Mouse (Mus musculus) hindbrain, embryonic 10.5 days (tissue): ENCODE measurements around the gene Itih2. TPM values are rescaled to one million over a fixed set of nuclear protein-coding genes. Genes with fewer than 3 reads are reported as not detected.
A peak's percentile ranks its signal among the peaks of the same experiment; 100 is the strongest.

ENCODE experiments used
- DNase-seq: peaks from one replicate; pipeline ENCODE4 v3.0.0-alpha.2; 2017; ENCODE audit warnings: low spot score
- H3K27ac ChIP-seq: fragments of 300-500 bp; sonication (generic); 2 replicates; pipeline ENCODE4 v1.5.1; 2016; ENCODE audit warnings: mild to moderate bottlenecking, moderate library complexity
- H3K27me3 ChIP-seq: fragments of 300-500 bp; sonication (generic); 2 replicates; pipeline ENCODE4 v1.6.1; 2016; ENCODE audit warnings: mild to moderate bottlenecking; ENCODE audit not compliant: poor library complexity, insufficient read depth, severe bottlenecking
- H3K36me3 ChIP-seq: fragments of 300-500 bp; sonication (generic); 2 replicates; pipeline ENCODE4 v1.6.1; 2016; ENCODE audit warnings: mild to moderate bottlenecking, moderate library complexity
- H3K4me1 ChIP-seq: fragments of 300-500 bp; sonication (generic); replicated peaks from 2 replicates; pipeline ENCODE4 v1.6.1; 2016; ENCODE audit warnings: mild to moderate bottlenecking
- H3K4me3 ChIP-seq: fragments of 300-500 bp; sonication (generic); 2 replicates; pipeline ENCODE4 v1.5.1; 2016; ENCODE audit warnings: mild to moderate bottlenecking, moderate library complexity
- H3K9me3 ChIP-seq: fragments of 300-500 bp; sonication (generic); 2 replicates; pipeline ENCODE4 v1.6.1; 2016; ENCODE audit warnings: mild to moderate bottlenecking, moderate library complexity
- WGBS: fragments of 180-500 bp; shearing (Covaris S2); methylation state at CpG from one replicate; pipeline ENCODE4 v1.1.7; 2016; 5-methylcytosine and 5-hydroxymethylcytosine counted together
- polyA plus RNA-seq: library from polyadenylated mRNA; unstranded; fragments of >200 nt; fragmentation: Nextera tagmentation; extraction: Ambion mirVana; gene quantifications from 2 replicates; pipeline ENCODE4 v1.2.1, GENCODE M21; 2016

Gene Itih2
- polyA plus RNA-seq, result 0.10 and 0.22 TPM in 2 replicates

DNA sequence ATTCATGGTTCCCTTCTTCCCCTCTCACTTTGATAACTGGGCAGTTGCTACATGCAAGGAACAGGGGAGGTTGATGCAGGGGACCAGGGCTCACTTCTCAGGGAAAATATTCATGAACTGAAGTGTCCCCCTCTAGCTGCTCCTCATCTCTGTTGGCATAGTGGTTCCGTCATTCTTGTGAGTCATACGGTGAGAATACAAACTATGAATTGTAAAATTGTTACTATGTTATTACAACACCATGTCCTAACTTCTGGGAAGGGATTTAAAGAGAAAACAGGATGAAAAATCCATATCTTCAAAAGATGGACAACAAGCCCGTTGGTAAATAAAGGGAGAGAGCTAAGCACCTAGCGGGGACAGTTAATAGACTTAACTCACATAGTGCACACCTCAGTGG is at the start of gene Itih2:
Gene Itih2, minus strand, starts transcription at position 101 of the 400 bp plus-strand sequence.
- 96% methylated on average over 4 of the region's 4 CpGs for WGBS
- DNase-seq, result no peak
- no peak within 1 kb of the TSS for H3K4me3 ChIP-seq
- H3K27ac ChIP-seq, result no peak within 1 kb of the TSS
- no peaks in the 10 kb centered on the region for H3K36me3 ChIP-seq
- H3K27me3 ChIP-seq, result no peaks in the 10 kb centered on the region
- no peaks in the 10 kb centered on the region for H3K9me3 ChIP-seq
- H3K4me1 ChIP-seq, result no peaks in the 10 kb centered on the region

DNA sequence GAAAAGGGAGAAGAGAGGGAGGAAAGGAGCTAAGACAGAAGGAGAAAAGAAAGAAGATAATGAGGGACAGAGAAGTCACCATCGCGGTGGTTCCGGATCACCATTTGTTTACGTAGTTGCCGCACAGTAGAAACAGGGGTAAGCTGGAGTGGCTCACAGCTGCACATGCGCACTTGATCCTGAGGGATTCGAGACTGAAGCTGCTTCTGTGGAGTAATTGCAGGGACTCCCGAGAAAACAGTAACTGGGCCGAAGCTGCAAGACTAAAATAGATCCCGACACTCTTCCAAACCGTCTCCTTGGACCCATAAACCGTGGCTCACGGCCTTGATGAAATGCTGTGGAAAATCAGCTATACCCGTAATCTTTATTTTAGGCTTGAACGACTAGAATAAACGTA is 38.8 kb upstream of the Itih2 start:
- no peaks in the 10 kb centered on the region for H3K4me1 ChIP-seq
- no peak for DNase-seq
- no peaks in the 10 kb centered on the region for H3K36me3 ChIP-seq
- H3K9me3 ChIP-seq, result no peaks in the 10 kb centered on the region
- no peaks in the 10 kb centered on the region for H3K27me3 ChIP-seq
- H3K4me3 ChIP-seq, result no peak overlapping the region
- WGBS, result 93% methylated on average over 16 of the region's 16 CpGs
- no peak overlapping the region for H3K27ac ChIP-seq

DNA sequence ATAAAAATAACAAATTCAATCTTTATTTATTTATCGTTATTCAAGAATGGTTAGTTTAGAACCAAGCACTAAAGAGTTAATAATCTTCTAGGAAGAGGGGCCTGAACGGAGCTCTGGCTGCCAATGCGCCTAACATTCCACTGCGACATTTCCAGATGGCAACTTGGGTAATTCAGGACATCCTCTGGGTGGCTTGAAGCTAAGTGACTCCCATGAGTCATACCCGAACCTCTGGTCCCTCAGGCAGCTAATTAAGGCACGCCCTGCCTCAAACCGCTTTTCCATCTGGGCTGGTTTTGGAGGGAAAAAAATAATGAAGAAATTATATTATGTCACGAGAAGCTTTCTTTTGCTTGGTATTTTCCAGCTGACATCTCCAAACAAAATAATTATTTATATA is 36.8 kb upstream of the Itih2 start:
- 71% methylated on average over 8 of the region's 8 CpGs for WGBS
- H3K4me3 ChIP-seq, result no peak overlapping the region
- H3K9me3 ChIP-seq, result no peaks in the 10 kb centered on the region
- no peak overlapping the region for H3K27ac ChIP-seq
- no peaks in the 10 kb centered on the region for H3K27me3 ChIP-seq
- no peaks in the 10 kb centered on the region for H3K36me3 ChIP-seq
- no peaks in the 10 kb centered on the region for H3K4me1 ChIP-seq
- DNase-seq, result no peak

GRCm38 (mm10) chr2:10167283-10167682 is 36.1 kb upstream of the Itih2 start:
- DNase-seq, result no peak
- Histone ChIP-seq H3K9me3 (no peaks in the 10 kb centered on the region), H3K36me3 (no peaks in the 10 kb centered on the region), H3K4me3 (no peak overlapping the region), H3K4me1 (no peaks in the 10 kb centered on the region), H3K27me3 (no peaks in the 10 kb centered on the region), H3K27ac (no peak overlapping the region)
- WGBS, result 91% methylated on average over 11 of the region's 11 CpGs

DNA sequence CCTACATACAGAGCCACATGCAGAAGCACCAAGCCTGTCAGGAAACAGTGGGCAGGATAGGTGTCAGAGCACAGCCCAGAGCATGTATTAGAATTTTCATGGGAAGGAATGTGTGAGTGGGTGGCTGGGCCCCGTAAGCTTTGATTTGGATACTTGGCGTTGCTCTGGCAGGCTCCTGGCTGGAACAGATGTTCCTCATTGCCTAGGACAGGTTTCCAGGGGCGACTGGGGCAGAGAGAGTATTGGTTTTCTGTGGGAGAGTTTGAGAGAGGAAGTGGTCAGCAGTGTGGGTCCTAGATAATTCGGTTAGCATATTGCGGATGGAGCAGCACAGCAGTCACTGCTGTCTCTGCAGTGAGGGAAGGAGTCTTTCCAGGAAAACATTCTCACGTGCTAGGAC is 35.4 kb upstream of the Itih2 start:
- Histone ChIP-seq H3K4me1 (no peaks in the 10 kb centered on the region), H3K27ac (no peak overlapping the region), H3K27me3 (no peaks in the 10 kb centered on the region), H3K4me3 (no peak overlapping the region), H3K9me3 (no peaks in the 10 kb centered on the region), H3K36me3 (no peaks in the 10 kb centered on the region)
- 60% methylated on average over 6 of the region's 6 CpGs for WGBS
- peak; percentile 49 for DNase-seq

GRCm38 (mm10) chr2:10162011-10162410 is 30.8 kb upstream of the Itih2 start:
- Histone ChIP-seq H3K4me3 (no peak overlapping the region), H3K9me3 (no peaks in the 10 kb centered on the region), H3K4me1 (no peaks in the 10 kb centered on the region), H3K27ac (no peak overlapping the region), H3K36me3 (no peaks in the 10 kb centered on the region), H3K27me3 (no peaks in the 10 kb centered on the region)
- WGBS, result 93% methylated on average over 4 of the region's 4 CpGs
- DNase-seq, result no peak

GRCm38 (mm10) chr2:10157184-10157583 is 26.0 kb upstream of the Itih2 start:
- Histone ChIP-seq H3K4me3 (no peak overlapping the region), H3K27me3 (no peaks in the 10 kb centered on the region), H3K27ac (no peak overlapping the region), H3K9me3 (no peaks in the 10 kb centered on the region), H3K4me1 (peaks cover 18% of the 10 kb centered on the region), H3K36me3 (no peaks in the 10 kb centered on the region)
- no peak for DNase-seq
- WGBS, result 89% methylated on average over 10 of the region's 10 CpGs

DNA sequence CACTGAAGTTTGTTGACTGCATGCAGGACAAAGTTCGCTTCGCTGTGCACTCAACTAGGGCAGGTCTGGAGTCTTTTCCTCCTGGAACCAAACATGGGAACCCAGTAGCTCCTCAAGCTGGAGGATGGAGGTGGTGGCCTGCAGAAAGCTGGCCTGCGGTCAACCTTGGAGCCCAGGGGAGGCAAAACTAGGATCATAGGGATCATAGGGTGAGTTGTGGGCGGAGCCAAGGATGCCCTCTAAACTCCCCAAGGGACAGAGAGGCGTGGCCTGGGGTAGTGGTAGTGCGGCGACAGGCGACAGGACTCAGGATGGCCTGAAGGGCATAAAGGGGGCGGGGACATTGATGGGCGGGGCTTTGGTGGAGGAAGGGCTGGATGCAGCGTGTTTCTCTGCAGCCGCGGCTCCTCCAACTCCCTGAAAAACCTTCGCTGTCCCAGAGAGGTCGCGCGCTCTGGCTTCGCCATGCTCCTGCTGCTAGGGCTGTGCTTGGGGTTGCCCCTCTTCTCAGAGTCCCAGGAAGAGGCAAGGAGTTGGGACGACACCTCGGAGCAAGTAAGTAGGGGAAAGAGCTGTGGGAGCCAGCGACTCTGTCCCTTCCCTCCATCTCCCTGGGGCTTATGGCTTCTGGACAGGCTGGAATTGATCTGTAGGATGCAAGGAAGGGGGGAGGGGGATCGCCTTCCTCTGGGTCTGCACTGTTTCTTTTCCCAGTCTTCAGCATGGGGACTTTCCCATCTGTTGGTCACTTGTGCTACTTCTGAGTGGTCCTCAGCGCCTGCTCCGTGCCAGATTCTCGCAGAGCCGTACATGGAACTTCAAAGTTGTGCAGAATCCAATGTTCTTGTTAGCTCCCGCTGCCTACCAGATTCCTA is 22.2 kb upstream of the Itih2 start, which contains the start of gene Itih5:
Gene Itih5, plus strand, starts transcription at position 371 of the 875 bp plus-strand sequence.
- H3K27ac ChIP-seq, result peak within 1 kb of the TSS; percentile 83
- DNase-seq, result peak; percentile 79
- WGBS, result 6% methylated on average over 27 of the region's 27 CpGs
- no peaks in the 10 kb centered on the region for H3K36me3 ChIP-seq
- H3K4me3 ChIP-seq, result peak within 1 kb of the TSS; percentile 66
- peaks cover 18% of the 10 kb centered on the region for H3K4me1 ChIP-seq
- no peaks in the 10 kb centered on the region for H3K9me3 ChIP-seq
- H3K27me3 ChIP-seq, result no peaks in the 10 kb centered on the region

DNA sequence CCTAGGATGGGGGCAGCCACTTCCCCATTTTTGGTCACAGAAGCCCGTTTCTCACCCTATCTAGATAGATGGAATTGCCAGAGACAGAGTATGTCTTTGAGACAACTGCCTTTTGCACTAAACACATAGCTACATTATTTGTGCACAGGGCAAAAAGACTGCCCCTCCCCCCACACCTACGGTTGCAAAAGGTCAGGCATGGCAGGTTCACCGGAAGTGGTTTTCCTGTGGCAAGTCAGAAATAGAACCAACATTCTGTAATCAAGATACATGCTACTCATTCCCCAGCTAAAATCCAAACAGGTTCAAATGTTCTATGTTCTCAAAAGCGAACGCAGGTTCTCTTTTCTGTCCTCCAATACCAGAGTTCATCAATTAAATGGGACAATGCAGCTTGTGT is 21.4 kb upstream of the Itih2 start:
- Histone ChIP-seq H3K27ac (no peak overlapping the region), H3K36me3 (no peaks in the 10 kb centered on the region), H3K27me3 (no peaks in the 10 kb centered on the region), H3K4me3 (no peak overlapping the region), H3K4me1 (peaks cover 18% of the 10 kb centered on the region), H3K9me3 (no peaks in the 10 kb centered on the region)
- no peak for DNase-seq
- WGBS, result 85% methylated on average over 5 of the region's 5 CpGs

GRCm38 (mm10) chr2:10147176-10147575 is 16.0 kb upstream of the Itih2 start:
- no peak overlapping the region for H3K27ac ChIP-seq
- no peaks in the 10 kb centered on the region for H3K9me3 ChIP-seq
- no peaks in the 10 kb centered on the region for H3K36me3 ChIP-seq
- no peak for DNase-seq
- no peak overlapping the region for H3K4me3 ChIP-seq
- H3K27me3 ChIP-seq, result 0 out of 2 replicates have a peak, but pooled peaks cover 2% of the 10 kb centered on the region
- H3K4me1 ChIP-seq, result peaks cover 3% of the 10 kb centered on the region; the same call in 1 of the 2 replicates
- WGBS, result 79% methylated on average over 8 of the region's 8 CpGs

DNA sequence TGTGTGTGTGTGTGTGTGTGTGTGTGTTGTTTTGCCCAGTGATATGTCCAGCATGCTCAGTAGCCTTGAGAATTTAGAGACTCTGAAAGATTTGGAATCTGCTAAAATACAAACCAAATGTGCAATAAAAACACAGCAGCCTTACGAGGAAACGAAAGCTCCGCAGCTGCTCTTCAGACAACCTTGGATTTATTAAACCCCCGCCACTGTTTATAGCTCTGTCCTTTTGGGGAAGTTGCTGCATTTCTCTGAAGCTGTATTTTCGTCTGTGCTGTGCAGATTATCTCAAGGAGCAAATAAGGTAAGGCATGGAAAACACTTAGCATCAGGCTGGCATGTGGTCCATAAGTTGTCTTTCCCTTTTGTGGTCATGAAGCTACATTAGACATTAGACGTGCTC is 14.3 kb upstream of the Itih2 start:
- no peak for DNase-seq
- WGBS, result 79% methylated on average over 6 of the region's 6 CpGs
- H3K27me3 ChIP-seq, result peaks cover 7% of the 10 kb centered on the region; the same call in 1 of the 2 replicates

DNA sequence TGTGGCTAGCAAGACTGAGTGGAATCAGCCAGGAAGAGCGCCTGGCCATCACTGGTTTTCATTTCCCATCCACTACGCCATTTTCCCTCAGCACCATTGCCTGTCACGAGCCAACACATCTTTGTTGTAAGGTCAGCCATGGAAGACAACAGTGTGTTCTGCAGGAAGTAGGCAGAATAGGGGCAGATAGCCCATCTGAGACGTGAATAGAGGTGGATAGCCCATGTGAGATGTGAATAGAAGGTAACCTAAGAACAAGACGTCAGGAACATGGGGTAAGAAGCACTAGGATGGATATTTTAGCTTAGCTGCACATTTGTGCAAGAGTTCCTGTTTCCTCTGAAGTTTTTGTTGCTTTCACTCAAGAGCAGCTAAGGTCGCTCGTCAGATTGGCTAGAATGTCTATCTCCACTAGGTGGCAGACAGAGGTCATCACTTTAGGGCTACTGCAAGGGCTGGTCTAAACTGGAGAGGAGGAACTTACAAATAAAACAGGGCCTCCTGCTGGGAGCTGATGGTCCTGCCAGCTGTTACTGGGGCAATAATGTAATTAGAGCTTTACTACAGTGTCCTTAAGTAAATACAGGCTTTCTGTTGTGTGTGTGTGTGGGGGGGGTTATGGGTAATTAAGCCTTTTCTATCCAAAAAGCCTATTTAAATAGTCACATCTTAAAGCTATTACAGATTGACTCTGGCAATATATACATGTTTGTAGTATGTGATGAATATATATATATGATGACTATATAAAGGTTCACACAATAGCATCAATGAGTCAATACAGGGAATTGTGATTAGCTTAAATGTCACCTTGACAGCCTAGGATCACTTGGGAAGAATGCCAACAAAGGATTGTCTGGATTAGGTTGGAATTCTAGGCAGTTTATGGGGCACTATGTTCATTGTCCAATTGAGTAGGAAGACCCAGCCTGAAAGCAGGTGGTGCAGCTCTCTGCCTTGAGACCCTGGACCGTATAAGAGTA is 11.6 kb upstream of the Itih2 start:
- Histone ChIP-seq H3K4me3 (no peak overlapping the region), H3K27ac (no peak overlapping the region)
- WGBS, result 35% methylated on average over 8 of the region's 8 CpGs

More for the DNA sequence above, 14.3 kb upstream of the Itih2 start:
- Histone ChIP-seq H3K27ac (no peak overlapping the region), H3K4me1 (peaks cover 5% of the 10 kb centered on the region; the same call in 1 of the 2 replicates), H3K36me3 (no peaks in the 10 kb centered on the region), H3K4me3 (no peak overlapping the region), H3K9me3 (no peaks in the 10 kb centered on the region)

More for the DNA sequence above, 11.6 kb upstream of the Itih2 start:
- peaks cover 5% of the 10 kb centered on the region; the same call in 1 of the 2 replicates for H3K4me1 ChIP-seq
- H3K36me3 ChIP-seq, result no peaks in the 10 kb centered on the region
- H3K27me3 ChIP-seq, result peaks cover 7% of the 10 kb centered on the region; the same call in 1 of the 2 replicates
- peak; percentile 70 for DNase-seq
- no peaks in the 10 kb centered on the region for H3K9me3 ChIP-seq
